Mouse (Mus musculus): Measurements from ENCODE around the gene Spats1.

- TF ChIP-seq CTCF (IDR thresholded peaks at IDR 0.05; ENCODE audit: low read depth) (no peak), EP300 (IDR thresholded peaks at IDR 0.05; ENCODE audit: low read depth) (no peak)
Measured at GRCm38 (mm10) chr17:45458516-45458915, 16.7 kb downstream of the Spats1 start.
